Comparison of ENCODE assay signal across 8 mouse cellular contexts in the genomic region with DNA sequence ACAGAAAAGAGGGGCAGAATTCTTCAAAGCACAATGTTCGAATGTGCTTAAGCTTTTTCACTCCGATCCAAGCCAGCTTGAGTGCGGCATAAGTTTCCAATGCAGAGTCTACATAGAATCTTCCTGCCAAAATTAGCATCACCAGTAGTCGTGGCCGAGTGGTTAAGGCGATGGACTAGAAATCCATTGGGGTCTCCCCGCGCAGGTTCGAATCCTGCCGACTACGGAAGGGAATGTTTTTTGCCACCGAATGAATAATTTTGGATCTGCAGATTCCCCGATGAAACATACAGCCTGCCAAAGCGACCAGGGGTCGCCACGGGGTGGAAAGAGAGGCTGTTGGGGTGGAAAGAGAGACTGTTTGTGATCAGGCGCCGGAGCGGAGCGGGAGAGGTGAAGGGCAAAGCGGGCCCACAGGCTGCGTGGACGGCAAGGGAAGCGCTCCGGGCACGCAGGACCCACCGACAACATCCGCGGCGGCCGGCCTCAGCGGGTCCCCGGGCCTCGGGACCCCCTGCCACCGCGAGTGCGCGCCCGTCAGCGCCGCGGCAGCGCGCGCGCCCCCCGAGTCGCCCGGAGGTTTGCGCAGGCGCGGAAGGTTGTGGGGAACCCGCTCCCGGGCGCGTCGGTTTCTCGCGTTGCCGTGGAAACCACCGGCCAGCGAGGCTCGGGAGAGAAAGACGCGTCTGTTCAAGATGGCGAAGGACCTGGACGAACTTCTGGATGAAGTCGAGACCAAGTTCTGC. TPM values are rescaled to one million over a fixed set of nuclear protein-coding genes. Genes with fewer than 3 reads are reported as not detected.
DNase-seq lines count a peak whose midpoint lies in the region; ATAC-seq lines count a peak whose summit lies in the region.

A gene (plus strand): TSS at position 579 of the 746 bp plus-strand sequence.

- H3K4me1 ChIP-seq in hindbrain, embryonic 12.5 days: peaks cover 9% of the 10 kb centered on the region

- H3K36me3 ChIP-seq in hindbrain, embryonic 12.5 days: no peaks in the 10 kb centered on the region

- DNase-seq in Muller cell, postnatal 12 days (ENCODE audit: inconsistent ontology term): peak; percentile 92
- peak; percentile 94 for DNase-seq in cerebellum, adult 9-11 months
- peak; percentile 88 to 95 for DNase-seq in frontal cortex, postnatal 10 days (ENCODE audit: low spot score in 2 of 2)
- DNase-seq in layer of hippocampus, postnatal 14 days (ENCODE audit: low spot score in 2 of 2): peak; percentile 94 to 97
- peak; percentile 94 for DNase-seq in lung, postnatal 14 days
- DNase-seq in retina, adult 2 months (ENCODE audit: low read depth, low spot score): peak; percentile 89
- peak; percentile 91 to 92 for DNase-seq in thymus, postnatal 36 days

- peak within 1 kb of the TSS; percentile 59 for H3K4me2 ChIP-seq in hindbrain, embryonic 12.5 days (replicated peaks)

- under 1% methylated on average over 50 of the region's 68 CpGs for WGBS in hindbrain, embryonic 12.5 days

- peak within 1 kb of the TSS; percentile 98 for H3K27ac ChIP-seq in hindbrain, embryonic 12.5 days

- ATAC-seq in hindbrain, embryonic 12.5 days (ENCODE audit: low FRiP score): peak; percentile 94

- no peaks in the 10 kb centered on the region for H3K27me3 ChIP-seq in hindbrain, embryonic 12.5 days

- H3K9ac ChIP-seq in hindbrain, embryonic 12.5 days: peak within 1 kb of the TSS; percentile 90

- H3K9me3 ChIP-seq in hindbrain, embryonic 12.5 days (replicated peaks): no peaks in the 10 kb centered on the region

- peak within 1 kb of the TSS; percentile 95 for H3K4me3 ChIP-seq in hindbrain, embryonic 12.5 days

RNA-seq across cellular contexts. Expression of the gene that starts here (rescaled TPM):
- 43.3 and 45.1 TPM in 2 replicates for polyA plus RNA-seq in hindbrain, embryonic 12.5 days (2016; fragmentation: Nextera tagmentation; extraction: Ambion mirVana)
- total RNA-seq in layer of hippocampus, postnatal 14 days (2021): 10 to 100 TPM; 32.4 to 33.3 TPM

Comparison
In these comparisons a context has a peak if more than half of its experiments do, and no peak if none do; other contexts are left out.
1. Peak in every context shown above with its lines: DNase-seq, ATAC-seq, H3K4me3 ChIP-seq and H3K27ac ChIP-seq.